Mouse (Mus musculus): ENCODE measurements around the gene Slc5a11.

The Slc5a11 gene

DNA sequence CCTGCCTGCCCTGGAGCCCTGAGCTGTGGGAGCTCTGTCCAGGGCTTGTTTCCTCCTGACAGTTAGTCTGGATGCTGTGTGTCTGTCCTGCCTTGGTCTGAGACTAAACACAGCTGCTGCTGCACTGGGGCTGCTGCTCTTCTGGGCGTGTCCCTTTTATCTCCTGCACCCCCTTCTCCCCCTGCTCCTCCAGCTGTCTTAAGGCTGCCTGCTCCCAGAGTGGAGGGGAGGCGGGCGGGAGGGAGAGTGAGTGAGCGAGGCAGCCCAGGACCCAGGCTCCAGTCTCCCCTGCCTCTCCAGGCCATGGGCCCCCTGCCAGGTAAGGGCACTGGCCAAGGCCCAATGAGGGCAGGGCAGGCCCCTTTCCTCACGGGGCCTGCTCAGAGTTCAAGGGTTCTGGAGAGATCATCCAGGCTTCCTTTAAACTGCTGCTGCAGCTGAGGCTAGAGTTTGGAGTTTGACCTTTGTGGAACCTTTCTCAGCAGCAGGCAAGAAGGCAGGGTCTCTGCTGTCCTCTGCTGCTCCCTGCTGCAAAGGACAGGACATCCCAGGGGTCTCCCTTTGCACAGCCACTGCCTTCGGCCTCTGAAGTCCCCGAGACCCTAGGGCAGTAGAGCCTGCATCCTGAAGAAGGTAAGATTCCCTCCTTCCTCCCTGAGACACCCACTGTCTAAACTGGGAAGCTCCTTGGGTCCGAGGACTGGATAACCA is at the start of gene Slc5a11:
Gene Slc5a11 (plus strand): TSS at position 416 of the 711 bp plus-strand sequence.
- Histone ChIP-seq H3K27me3 (ENCODE audit: control insufficient read depth, insufficient read depth, low read length, poor library complexity, severe bottlenecking) (no peaks in the 10 kb centered on the region), H3K36me3 (ENCODE audit: control insufficient read depth, insufficient read depth, low read length, poor library complexity, severe bottlenecking) (no peaks in the 10 kb centered on the region)
- DNase-seq (ENCODE audit: low read depth, low spot score) = no peak

DNA sequence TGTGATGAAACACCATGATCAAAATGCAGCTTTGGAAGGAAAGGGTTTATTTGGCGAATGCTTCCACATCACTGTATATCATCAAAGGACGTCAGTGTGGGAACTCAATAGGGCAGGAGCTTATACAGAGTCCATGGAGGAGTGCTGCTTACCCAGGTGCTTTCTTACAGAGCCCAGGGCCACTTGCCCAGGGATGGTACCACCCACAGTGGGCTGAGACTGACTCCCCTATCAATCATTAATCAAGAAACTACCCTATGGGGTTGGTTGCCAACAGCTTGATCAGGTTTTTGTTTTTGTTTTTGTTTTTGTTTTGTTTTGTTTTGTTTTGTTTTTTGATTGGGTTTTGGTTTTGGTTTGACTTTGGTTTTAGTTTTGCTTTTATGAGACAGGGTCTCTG is 47.1 kb upstream of the Slc5a11 start:
- Histone ChIP-seq H3K36me3 (ENCODE audit: control insufficient read depth, insufficient read depth, low read length, poor library complexity, severe bottlenecking) (peaks cover 22% of the 10 kb centered on the region), H3K27me3 (ENCODE audit: control insufficient read depth, insufficient read depth, low read length, poor library complexity, severe bottlenecking) (no peaks in the 10 kb centered on the region)
- no peak for DNase-seq (ENCODE audit: low read depth, low spot score)

GRCm38 (mm10) chr7:123169618-123170017 is 45.0 kb upstream of the Slc5a11 start:
- no peaks in the 10 kb centered on the region for H3K27me3 ChIP-seq (ENCODE audit: control insufficient read depth, insufficient read depth, low read length, poor library complexity, severe bottlenecking)
- peaks cover 17% of the 10 kb centered on the region for H3K36me3 ChIP-seq (ENCODE audit: control insufficient read depth, insufficient read depth, low read length, poor library complexity, severe bottlenecking)
- no peak for DNase-seq (ENCODE audit: low read depth, low spot score)

DNA sequence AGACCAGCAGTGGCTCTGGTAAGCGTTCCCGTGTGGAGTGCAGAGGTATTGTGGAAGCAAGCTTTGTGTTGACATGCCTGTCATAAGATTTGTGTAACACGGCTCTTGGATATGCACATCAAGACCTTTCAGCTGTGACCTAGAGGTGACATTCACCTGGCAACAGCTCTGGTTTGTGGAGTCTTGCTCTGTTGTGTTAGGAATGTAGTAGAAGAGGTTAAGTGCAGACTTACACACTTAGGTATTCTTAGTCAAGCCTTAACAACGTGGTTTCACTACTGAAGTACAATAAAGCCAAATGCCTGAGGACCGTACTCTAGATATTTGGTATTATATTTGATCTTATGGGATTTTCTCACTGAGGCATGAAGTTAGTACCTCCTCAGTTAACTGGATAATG is 42.5 kb upstream of the Slc5a11 start:
- DNase-seq (ENCODE audit: low read depth, low spot score) = no peak

DNA sequence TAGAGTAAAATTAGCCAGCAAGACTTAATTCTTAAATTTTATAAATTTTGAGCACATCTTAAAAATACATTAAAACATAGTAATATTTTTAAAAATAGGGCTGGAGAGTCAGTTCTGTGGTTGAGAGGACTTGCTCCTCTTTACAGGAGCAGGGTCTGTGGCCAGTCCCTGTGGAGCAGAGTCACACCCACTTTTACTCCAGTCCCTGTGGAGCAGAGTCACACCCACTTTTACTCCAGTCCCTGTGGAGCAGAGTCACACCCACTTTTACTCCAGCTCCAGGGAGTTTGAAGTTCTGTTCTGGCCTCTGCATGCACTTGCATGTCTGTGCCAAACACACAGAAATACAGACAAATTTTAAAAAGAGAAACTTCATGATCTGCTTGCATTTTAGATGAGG is 37.4 kb upstream of the Slc5a11 start:
- H3K27me3 ChIP-seq (ENCODE audit: control insufficient read depth, insufficient read depth, low read length, poor library complexity, severe bottlenecking) = no peaks in the 10 kb centered on the region
- DNase-seq (ENCODE audit: low read depth, low spot score) = no peak
- peaks cover 27% of the 10 kb centered on the region; the same call in 1 of the 2 replicates for H3K36me3 ChIP-seq (ENCODE audit: control insufficient read depth, insufficient read depth, low read length, poor library complexity, severe bottlenecking)

More for the DNA sequence above, 42.5 kb upstream of the Slc5a11 start:
- H3K27me3 ChIP-seq (ENCODE audit: control insufficient read depth, insufficient read depth, low read length, poor library complexity, severe bottlenecking) = no peaks in the 10 kb centered on the region
- peaks cover 19% of the 10 kb centered on the region for H3K36me3 ChIP-seq (ENCODE audit: control insufficient read depth, insufficient read depth, low read length, poor library complexity, severe bottlenecking)

DNA sequence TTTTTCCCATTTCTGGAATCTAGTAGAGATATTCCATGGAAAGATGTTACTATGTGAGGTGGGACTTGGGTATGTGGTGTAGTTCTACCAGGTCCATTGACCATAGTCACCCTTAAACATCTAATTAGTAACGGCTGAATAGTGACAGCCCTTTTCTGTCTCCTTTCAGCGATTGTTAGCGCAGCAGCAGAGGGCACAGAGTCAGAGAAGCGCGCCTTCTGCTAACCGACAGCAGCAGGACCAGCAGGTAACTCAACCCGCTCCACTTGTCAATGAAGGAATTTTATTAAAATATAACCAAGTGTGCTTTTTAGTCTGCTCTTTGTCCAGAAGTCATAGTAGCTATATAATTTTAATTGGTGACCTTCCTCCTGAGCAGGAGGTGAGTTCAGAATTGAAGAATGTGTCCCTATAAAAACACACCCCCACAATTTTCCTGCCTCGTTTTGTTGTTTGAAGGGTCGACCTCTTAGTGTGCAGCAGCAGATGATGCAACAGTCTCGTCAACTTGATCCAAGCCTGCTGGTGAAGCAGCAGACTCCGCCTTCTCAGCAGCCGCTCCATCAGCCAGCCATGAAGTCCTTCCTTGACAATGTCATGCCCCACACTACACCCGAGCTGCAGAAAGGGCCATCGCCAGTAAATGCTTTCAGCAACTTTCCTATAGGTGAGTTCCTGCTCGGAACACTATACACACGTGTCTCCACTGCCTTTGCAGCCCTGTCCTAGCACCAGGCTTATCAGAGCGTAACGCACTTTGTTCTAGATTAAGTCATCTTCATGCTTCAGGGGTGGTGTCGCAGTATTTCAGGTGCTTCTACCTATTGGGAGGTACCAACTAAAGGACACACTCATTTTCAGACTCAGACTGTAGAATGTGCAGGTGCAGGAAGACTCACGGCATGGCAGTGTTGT is 32.5 kb upstream of the Slc5a11 start:
- H3K27me3 ChIP-seq (ENCODE audit: control insufficient read depth, insufficient read depth, low read length, poor library complexity, severe bottlenecking) = no peaks in the 10 kb centered on the region
- peaks cover 36% of the 10 kb centered on the region for H3K36me3 ChIP-seq (ENCODE audit: control insufficient read depth, insufficient read depth, low read length, poor library complexity, severe bottlenecking)
- no peak for DNase-seq (ENCODE audit: low read depth, low spot score)

DNA sequence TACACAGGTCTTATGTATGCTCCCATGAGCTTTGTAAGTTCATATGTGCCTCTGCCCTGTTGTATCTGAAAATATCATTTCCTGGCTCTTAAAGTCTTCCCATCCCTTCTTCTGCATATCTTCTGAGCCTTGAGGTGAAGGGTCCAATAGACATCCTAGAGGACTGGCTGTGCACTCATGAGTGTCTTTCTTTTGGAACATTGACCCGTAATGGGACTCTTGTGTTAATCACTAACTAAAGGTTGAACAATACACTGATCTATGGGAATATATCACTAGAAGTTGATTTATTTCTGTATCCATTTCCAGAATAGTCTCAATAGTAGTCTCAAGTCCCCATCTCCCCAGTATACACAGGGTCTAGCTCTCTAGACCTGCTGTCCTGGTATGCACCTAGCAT is 29.7 kb upstream of the Slc5a11 start:
- no peaks in the 10 kb centered on the region for H3K27me3 ChIP-seq (ENCODE audit: control insufficient read depth, insufficient read depth, low read length, poor library complexity, severe bottlenecking)
- no peak for DNase-seq (ENCODE audit: low read depth, low spot score)
- H3K36me3 ChIP-seq (ENCODE audit: control insufficient read depth, insufficient read depth, low read length, poor library complexity, severe bottlenecking) = peaks cover 34% of the 10 kb centered on the region

- Histone ChIP-seq H3K36me3 (ENCODE audit: control insufficient read depth, insufficient read depth, low read length, poor library complexity, severe bottlenecking) (peaks cover 27% of the 10 kb centered on the region), H3K27me3 (ENCODE audit: control insufficient read depth, insufficient read depth, low read length, poor library complexity, severe bottlenecking) (no peaks in the 10 kb centered on the region)
- no peak for DNase-seq (ENCODE audit: low read depth, low spot score)
Observed at GRCm38 (mm10) chr7:123186463-123186862, 28.1 kb upstream of the Slc5a11 start.

DNA sequence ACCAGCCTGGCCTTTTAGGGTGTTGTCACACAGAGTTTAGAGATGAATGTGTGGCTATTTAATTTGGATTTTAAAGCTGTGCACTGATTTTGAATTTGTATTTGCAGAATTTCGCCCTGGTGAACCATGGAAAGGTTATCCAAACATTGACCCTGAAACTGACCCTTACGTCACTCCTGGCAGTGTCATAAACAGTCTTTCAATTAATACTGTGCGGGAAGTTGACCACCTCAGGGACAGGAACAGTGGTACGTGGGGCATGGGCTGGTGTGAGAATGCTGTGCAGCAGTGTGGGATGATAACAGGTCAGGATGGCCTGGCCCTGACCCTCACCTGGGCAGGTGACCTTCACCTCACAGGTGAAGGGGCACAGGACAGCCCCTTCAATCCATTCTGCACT is 27.3 kb upstream of the Slc5a11 start:
- no peak for DNase-seq (ENCODE audit: low read depth, low spot score)
- no peaks in the 10 kb centered on the region for H3K27me3 ChIP-seq (ENCODE audit: control insufficient read depth, insufficient read depth, low read length, poor library complexity, severe bottlenecking)
- H3K36me3 ChIP-seq (ENCODE audit: control insufficient read depth, insufficient read depth, low read length, poor library complexity, severe bottlenecking) = peaks cover 23% of the 10 kb centered on the region

- no peak for DNase-seq (ENCODE audit: low read depth, low spot score)
- Histone ChIP-seq H3K27me3 (ENCODE audit: control insufficient read depth, insufficient read depth, low read length, poor library complexity, severe bottlenecking) (no peaks in the 10 kb centered on the region), H3K36me3 (ENCODE audit: control insufficient read depth, insufficient read depth, low read length, poor library complexity, severe bottlenecking) (peaks cover 20% of the 10 kb centered on the region)
Observed at GRCm38 (mm10) chr7:123188462-123188861, 26.1 kb upstream of the Slc5a11 start.

DNA sequence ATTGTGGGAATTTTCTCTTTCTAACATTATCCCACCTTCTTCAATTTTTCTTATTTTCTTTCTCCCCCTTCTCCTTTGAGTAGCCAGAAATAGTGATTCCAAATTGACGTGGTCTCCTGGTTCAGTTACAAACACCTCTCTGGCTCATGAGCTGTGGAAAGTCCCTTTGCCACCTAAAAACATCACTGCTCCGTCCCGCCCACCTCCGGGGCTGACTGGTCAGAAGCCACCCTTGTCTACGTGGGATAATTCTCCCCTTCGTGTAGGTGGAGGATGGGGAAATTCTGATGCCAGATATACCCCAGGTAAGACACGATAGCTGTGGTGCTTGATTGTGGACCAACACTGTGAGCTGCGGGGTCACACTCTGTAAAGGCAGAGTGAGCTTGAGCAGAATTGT is 24.8 kb upstream of the Slc5a11 start:
- DNase-seq (ENCODE audit: low read depth, low spot score) = no peak
- Histone ChIP-seq H3K27me3 (ENCODE audit: control insufficient read depth, insufficient read depth, low read length, poor library complexity, severe bottlenecking) (no peaks in the 10 kb centered on the region), H3K36me3 (ENCODE audit: control insufficient read depth, insufficient read depth, low read length, poor library complexity, severe bottlenecking) (peaks cover 14% of the 10 kb centered on the region)

DNA sequence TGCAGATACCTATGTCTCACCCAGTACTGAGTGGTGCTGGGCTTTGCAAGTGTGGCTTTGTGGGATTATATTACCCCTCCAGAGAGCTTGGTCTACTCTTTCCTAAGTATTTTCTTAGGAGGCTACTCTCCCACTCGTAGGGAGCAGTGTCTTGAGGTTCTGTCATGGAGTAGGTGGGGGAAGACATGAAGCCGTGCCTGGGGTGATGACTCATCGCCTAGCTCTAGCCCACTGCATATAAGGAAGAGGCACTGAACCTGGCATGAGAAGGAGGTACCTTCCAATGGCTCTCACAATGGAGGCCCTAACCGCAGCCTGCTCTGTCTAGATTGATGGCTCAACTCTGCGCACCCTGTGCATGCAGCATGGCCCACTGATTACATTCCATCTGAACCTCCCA is 22.8 kb upstream of the Slc5a11 start:
- Histone ChIP-seq H3K27me3 (ENCODE audit: control insufficient read depth, insufficient read depth, low read length, poor library complexity, severe bottlenecking) (no peaks in the 10 kb centered on the region), H3K36me3 (ENCODE audit: control insufficient read depth, insufficient read depth, low read length, poor library complexity, severe bottlenecking) (peaks cover 8% of the 10 kb centered on the region)
- no peak for DNase-seq (ENCODE audit: low read depth, low spot score)

GRCm38 (mm10) chr7:123193201-123193600 is 21.4 kb upstream of the Slc5a11 start:
- no peak for DNase-seq (ENCODE audit: low read depth, low spot score)
- Histone ChIP-seq H3K36me3 (ENCODE audit: control insufficient read depth, insufficient read depth, low read length, poor library complexity, severe bottlenecking) (peaks cover 3% of the 10 kb centered on the region), H3K27me3 (ENCODE audit: control insufficient read depth, insufficient read depth, low read length, poor library complexity, severe bottlenecking) (no peaks in the 10 kb centered on the region)

DNA sequence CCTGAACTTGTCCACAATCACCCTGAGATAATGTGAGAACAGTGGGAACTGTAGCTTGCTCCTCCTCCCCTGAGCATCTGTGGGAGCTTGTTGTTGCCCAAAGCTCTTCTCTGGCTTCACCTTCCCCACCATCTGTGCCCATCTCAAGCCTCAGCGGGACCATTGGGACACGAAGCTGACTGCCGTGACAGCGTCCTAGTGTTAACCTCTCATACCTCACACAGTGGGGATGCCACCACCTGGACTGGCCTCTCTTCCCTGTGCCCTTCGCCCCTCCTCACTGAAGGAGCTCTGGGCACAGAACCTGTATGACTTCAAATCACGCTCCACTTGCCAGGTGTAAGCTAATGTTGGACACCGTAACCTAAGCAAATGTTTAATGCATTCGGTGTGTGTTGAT is 19.9 kb upstream of the Slc5a11 start:
- Histone ChIP-seq H3K36me3 (ENCODE audit: control insufficient read depth, insufficient read depth, low read length, poor library complexity, severe bottlenecking) (no peaks in the 10 kb centered on the region; the same call in none of the 2 replicates), H3K27me3 (ENCODE audit: control insufficient read depth, insufficient read depth, low read length, poor library complexity, severe bottlenecking) (no peaks in the 10 kb centered on the region)
- DNase-seq (ENCODE audit: low read depth, low spot score) = no peak

DNA sequence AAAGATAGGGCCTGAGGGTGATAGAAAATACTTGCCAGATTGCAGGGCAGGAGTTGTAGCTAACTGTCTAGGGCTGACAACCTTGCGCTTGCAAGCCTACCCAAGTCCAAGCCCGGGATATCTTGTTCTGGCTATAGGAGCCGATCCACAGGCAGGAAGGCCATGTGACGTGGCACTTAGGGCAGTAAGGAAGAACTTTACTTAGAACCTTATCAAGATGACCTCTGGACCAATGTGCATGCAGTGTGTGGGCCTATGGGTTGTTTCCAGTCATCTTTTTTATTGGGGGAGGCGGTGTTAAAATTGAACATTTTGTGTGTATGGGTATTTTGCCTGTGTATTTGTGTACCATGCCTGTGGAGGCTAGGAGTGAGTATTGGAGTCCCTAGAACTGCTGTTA is 18.1 kb upstream of the Slc5a11 start:
- DNase-seq (ENCODE audit: low read depth, low spot score) = no peak
- H3K36me3 ChIP-seq (ENCODE audit: control insufficient read depth, insufficient read depth, low read length, poor library complexity, severe bottlenecking) = no peaks in the 10 kb centered on the region; the same call in none of the 2 replicates
- no peaks in the 10 kb centered on the region for H3K27me3 ChIP-seq (ENCODE audit: control insufficient read depth, insufficient read depth, low read length, poor library complexity, severe bottlenecking)
